Mouse (Mus musculus): ENCODE results near the gene Htr2a. TPM values are rescaled to one million over a fixed set of nuclear protein-coding genes. Genes with fewer than 3 reads are reported as not detected.

The Htr2a gene
- 0.31 and 0.32 TPM in 2 replicates for polyA plus RNA-seq (2014; fragmentation: Nextera tagmentation; extraction: Ambion mirVana)

- WGBS: under 1% methylated on average over 20 of the region's 20 CpGs
Observed at GRCm38 (mm10) chr14:74640819-74641381, at the start of gene Htr2a. Gene Htr2a (plus strand): TSS chr14:74640840.

GRCm38 (mm10) chr14:74601333-74602087 lies 39.1 kb upstream of the Htr2a start:
- H3K9ac ChIP-seq (replicated peaks; ENCODE audit: low read length): no peak overlapping the region
- H3K36me3 ChIP-seq (replicated peaks; ENCODE audit: control insufficient read depth, insufficient read depth, low read depth, low read length): no peaks in the 10 kb centered on the region
- no peak overlapping the region for H3K4me2 ChIP-seq (ENCODE audit: low read depth, low read length)
- H3K9me3 ChIP-seq (replicated peaks; ENCODE audit: control insufficient read depth, low read length): no peaks in the 10 kb centered on the region
- no peak for DNase-seq (ENCODE audit: low spot score)
- no peaks in the 10 kb centered on the region for H3K4me1 ChIP-seq (ENCODE audit: control insufficient read depth, insufficient read depth, low read length)
- no peak for ATAC-seq (replicated peaks; ENCODE audit: insufficient number of reproducible peaks, low FRiP score, low TSS enrichment, low read depth)
- no peak overlapping the region for H3K4me3 ChIP-seq (ENCODE audit: low read depth, low read length)
- H3K27ac ChIP-seq (replicated peaks; ENCODE audit: low read depth, low read length): no peak overlapping the region
- WGBS: 75% methylated on average over 5 of the region's 5 CpGs
- no peaks in the 10 kb centered on the region for H3K27me3 ChIP-seq (ENCODE audit: control insufficient read depth, insufficient read depth, low read length)

More at GRCm38 (mm10) chr14:74640819-74641381, at the start of gene Htr2a:
- Histone ChIP-seq H3K9me3 (replicated peaks; ENCODE audit: control insufficient read depth, low read length) (no peaks in the 10 kb centered on the region), H3K4me1 (ENCODE audit: control insufficient read depth, insufficient read depth, low read length) (peaks cover 3% of the 10 kb centered on the region; the same call in 1 of the 2 replicates), H3K9ac (replicated peaks; ENCODE audit: low read length) (peak within 1 kb of the TSS; percentile 44), H3K4me2 (ENCODE audit: low read depth, low read length) (peak within 1 kb of the TSS; percentile 69), H3K27me3 (ENCODE audit: control insufficient read depth, insufficient read depth, low read length) (peaks cover 4% of the 10 kb centered on the region; the same call in 1 of the 2 replicates), H3K27ac (replicated peaks; ENCODE audit: low read depth, low read length) (no peak within 1 kb of the TSS), H3K4me3 (ENCODE audit: low read depth, low read length) (peak within 1 kb of the TSS; percentile 32), H3K36me3 (replicated peaks; ENCODE audit: control insufficient read depth, insufficient read depth, low read depth, low read length) (no peaks in the 10 kb centered on the region)
- DNase-seq (ENCODE audit: low spot score) (peak; percentile 64), ATAC-seq (replicated peaks; ENCODE audit: insufficient number of reproducible peaks, low FRiP score, low TSS enrichment, low read depth) (no peak)

- no peaks in the 10 kb centered on the region for H3K36me3 ChIP-seq (replicated peaks; ENCODE audit: control insufficient read depth, insufficient read depth, low read depth, low read length)
- no peak overlapping the region for H3K9ac ChIP-seq (replicated peaks; ENCODE audit: low read length)
- H3K4me1 ChIP-seq (ENCODE audit: control insufficient read depth, insufficient read depth, low read length): no peaks in the 10 kb centered on the region
- no peak overlapping the region for H3K27ac ChIP-seq (replicated peaks; ENCODE audit: low read depth, low read length)
- H3K4me2 ChIP-seq (ENCODE audit: low read depth, low read length): no peak overlapping the region
- ATAC-seq (replicated peaks; ENCODE audit: insufficient number of reproducible peaks, low FRiP score, low TSS enrichment, low read depth) (no peak), DNase-seq (ENCODE audit: low spot score) (peak; percentile 71)
- H3K9me3 ChIP-seq (replicated peaks; ENCODE audit: control insufficient read depth, low read length): no peaks in the 10 kb centered on the region
- WGBS: 60% methylated on average over 7 of the region's 7 CpGs
- H3K27me3 ChIP-seq (ENCODE audit: control insufficient read depth, insufficient read depth, low read length): no peaks in the 10 kb centered on the region
- H3K4me3 ChIP-seq (ENCODE audit: low read depth, low read length): no peak overlapping the region
Observed at GRCm38 (mm10) chr14:74602543-74602942, 38.1 kb upstream of the Htr2a start.

- DNase-seq (ENCODE audit: low spot score): no peak
- no peak overlapping the region for H3K4me3 ChIP-seq (ENCODE audit: low read depth, low read length)
- no peaks in the 10 kb centered on the region for H3K36me3 ChIP-seq (replicated peaks; ENCODE audit: control insufficient read depth, insufficient read depth, low read depth, low read length)
Observed at GRCm38 (mm10) chr14:74603131-74603766, 37.4 kb upstream of the Htr2a start.

GRCm38 (mm10) chr14:74611326-74611725 lies 29.3 kb upstream of the Htr2a start:
- WGBS: 84% methylated on average over 8 of the region's 8 CpGs
- Histone ChIP-seq H3K27ac (replicated peaks; ENCODE audit: low read depth, low read length) (no peak overlapping the region), H3K4me3 (ENCODE audit: low read depth, low read length) (no peak overlapping the region), H3K9ac (replicated peaks; ENCODE audit: low read length) (no peak overlapping the region), H3K27me3 (ENCODE audit: control insufficient read depth, insufficient read depth, low read length) (no peaks in the 10 kb centered on the region), H3K4me1 (ENCODE audit: control insufficient read depth, insufficient read depth, low read length) (no peaks in the 10 kb centered on the region), H3K9me3 (replicated peaks; ENCODE audit: control insufficient read depth, low read length) (no peaks in the 10 kb centered on the region), H3K36me3 (replicated peaks; ENCODE audit: control insufficient read depth, insufficient read depth, low read depth, low read length) (no peaks in the 10 kb centered on the region), H3K4me2 (ENCODE audit: low read depth, low read length) (no peak overlapping the region)
- DNase-seq (ENCODE audit: low spot score) (peak; percentile 10), ATAC-seq (replicated peaks; ENCODE audit: insufficient number of reproducible peaks, low FRiP score, low TSS enrichment, low read depth) (no peak)

More at GRCm38 (mm10) chr14:74603131-74603766, 37.4 kb upstream of the Htr2a start:
- no peak for ATAC-seq (replicated peaks; ENCODE audit: insufficient number of reproducible peaks, low FRiP score, low TSS enrichment, low read depth)
- H3K4me1 ChIP-seq (ENCODE audit: control insufficient read depth, insufficient read depth, low read length): no peaks in the 10 kb centered on the region
- H3K27me3 ChIP-seq (ENCODE audit: control insufficient read depth, insufficient read depth, low read length): no peaks in the 10 kb centered on the region
- no peak overlapping the region for H3K9ac ChIP-seq (replicated peaks; ENCODE audit: low read length)
- H3K9me3 ChIP-seq (replicated peaks; ENCODE audit: control insufficient read depth, low read length): no peaks in the 10 kb centered on the region
- H3K4me2 ChIP-seq (ENCODE audit: low read depth, low read length): no peak overlapping the region
- no peak overlapping the region for H3K27ac ChIP-seq (replicated peaks; ENCODE audit: low read depth, low read length)
- WGBS: 83% methylated on average over 7 of the region's 7 CpGs

GRCm38 (mm10) chr14:74618858-74619257 lies 21.8 kb upstream of the Htr2a start:
- Histone ChIP-seq H3K27me3 (ENCODE audit: control insufficient read depth, insufficient read depth, low read length) (no peaks in the 10 kb centered on the region), H3K27ac (replicated peaks; ENCODE audit: low read depth, low read length) (no peak overlapping the region), H3K4me3 (ENCODE audit: low read depth, low read length) (no peak overlapping the region), H3K4me1 (ENCODE audit: control insufficient read depth, insufficient read depth, low read length) (no peaks in the 10 kb centered on the region), H3K9me3 (replicated peaks; ENCODE audit: control insufficient read depth, low read length) (no peaks in the 10 kb centered on the region), H3K4me2 (ENCODE audit: low read depth, low read length) (no peak overlapping the region), H3K36me3 (replicated peaks; ENCODE audit: control insufficient read depth, insufficient read depth, low read depth, low read length) (no peaks in the 10 kb centered on the region), H3K9ac (replicated peaks; ENCODE audit: low read length) (no peak overlapping the region)
- WGBS: 54% methylated on average over 4 of the region's 4 CpGs
- ATAC-seq (replicated peaks; ENCODE audit: insufficient number of reproducible peaks, low FRiP score, low TSS enrichment, low read depth) (no peak), DNase-seq (ENCODE audit: low spot score) (peak; percentile 15)

- peaks cover 4% of the 10 kb centered on the region; the same call in 1 of the 2 replicates for H3K27me3 ChIP-seq (ENCODE audit: control insufficient read depth, insufficient read depth, low read length)
- no peak for ATAC-seq (replicated peaks; ENCODE audit: insufficient number of reproducible peaks, low FRiP score, low TSS enrichment, low read depth)
- 83% methylated on average over 4 of the region's 4 CpGs for WGBS
Observed at GRCm38 (mm10) chr14:74638071-74638470, 2.6 kb upstream of the Htr2a start.

More at GRCm38 (mm10) chr14:74638071-74638470, 2.6 kb upstream of the Htr2a start:
- no peak overlapping the region for H3K9ac ChIP-seq (replicated peaks; ENCODE audit: low read length)
- no peaks in the 10 kb centered on the region for H3K9me3 ChIP-seq (replicated peaks; ENCODE audit: control insufficient read depth, low read length)
- no peak for DNase-seq (ENCODE audit: low spot score)
- H3K27ac ChIP-seq (replicated peaks; ENCODE audit: low read depth, low read length): no peak overlapping the region
- no peak overlapping the region for H3K4me3 ChIP-seq (ENCODE audit: low read depth, low read length)
- no peaks in the 10 kb centered on the region for H3K36me3 ChIP-seq (replicated peaks; ENCODE audit: control insufficient read depth, insufficient read depth, low read depth, low read length)
- no peak overlapping the region for H3K4me2 ChIP-seq (ENCODE audit: low read depth, low read length)
- peaks cover 3% of the 10 kb centered on the region; the same call in 1 of the 2 replicates for H3K4me1 ChIP-seq (ENCODE audit: control insufficient read depth, insufficient read depth, low read length)
